Mouse (Mus musculus) adrenal gland, adult 2 months (tissue): ENCODE measurements around the gene Gm906. TPM values are rescaled to one million over a fixed set of nuclear protein-coding genes. Genes with fewer than 3 reads are reported as not detected.
A peak's percentile ranks its signal among the peaks of the same experiment; 100 is the strongest.
"Not testable (repeated sequence)": the region's sequence is repeated elsewhere in the genome, so short reads cannot be mapped to it uniquely, and the experiment has no call there.

Experiments used
- DNase-seq: peaks from one replicate; pipeline ENCODE4 v3.0.0; 2021
- long read RNA-seq: library from polyadenylated mRNA; stranded (forward); transcript quantifications from one replicate; pipeline ENCODE4 v2.0.0, GENCODE M21; 2021
- microRNA-seq, 2 experiments: library from miRNA; unstranded; fragments of <30 nt; microRNA quantifications; one replicate each; pipeline ENCODE4 v1.2.0; 2021
- polyA plus RNA-seq: library from polyadenylated mRNA; depleted of rRNA; stranded (reverse); fragments of >200 nt; gene quantifications from 2 replicates; pipeline ENCODE4 v1.2.3, GENCODE M21; 2012; rRNA removed
- total RNA-seq, 2 experiments: library from RNA; stranded (reverse); gene quantifications; 2 replicates each; pipeline ENCODE4 v1.2.3; 2021

Gene Gm906
- not detected for total RNA-seq
- polyA plus RNA-seq = not detected in 2 replicates
- long read RNA-seq = 0 reads

DNA sequence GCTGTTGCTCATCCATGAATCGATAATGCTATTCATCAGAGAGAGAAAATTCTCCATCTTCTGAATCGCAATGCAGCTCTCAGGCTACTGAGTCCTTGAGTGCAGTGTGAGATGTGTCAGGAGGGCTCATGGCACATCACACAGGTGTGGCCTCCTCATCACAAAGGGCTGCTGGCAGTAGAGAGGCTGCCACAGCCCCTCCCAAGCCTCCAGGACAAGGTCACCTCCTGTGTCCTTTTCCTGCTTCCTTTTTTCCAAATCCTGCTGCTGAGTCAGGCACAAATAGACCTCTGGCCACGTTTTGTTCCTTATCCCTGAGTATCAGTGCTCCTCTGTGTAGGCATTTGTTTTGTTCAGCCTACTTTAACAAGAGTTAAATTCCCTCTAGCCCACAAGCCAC lies at the start of gene Gm906:
TSS of gene Gm906 (minus strand) at position 101 of the 400 bp plus-strand sequence.
- not testable (repeated sequence) for DNase-seq

DNA sequence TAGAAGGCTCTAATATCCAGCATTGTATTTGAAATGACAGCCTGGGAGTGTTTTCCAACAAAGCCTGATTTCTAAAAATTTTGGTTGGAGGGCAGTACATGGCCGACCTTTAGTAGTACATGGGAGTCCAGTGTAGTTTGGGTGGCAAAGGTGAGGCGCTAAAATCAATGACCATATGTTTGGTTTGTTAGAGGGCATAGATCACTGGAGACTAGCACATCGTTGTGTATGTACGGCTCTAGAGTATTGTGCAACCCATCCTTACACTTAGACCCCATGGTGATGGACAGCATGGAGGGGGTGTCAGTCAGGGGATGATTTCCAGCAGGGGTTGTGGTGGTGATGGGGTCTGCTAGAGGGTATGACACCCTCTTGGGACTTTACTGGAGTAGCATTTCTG lies 33.2 kb upstream of the Gm906 start:
- DNase-seq = not testable (repeated sequence)

DNA sequence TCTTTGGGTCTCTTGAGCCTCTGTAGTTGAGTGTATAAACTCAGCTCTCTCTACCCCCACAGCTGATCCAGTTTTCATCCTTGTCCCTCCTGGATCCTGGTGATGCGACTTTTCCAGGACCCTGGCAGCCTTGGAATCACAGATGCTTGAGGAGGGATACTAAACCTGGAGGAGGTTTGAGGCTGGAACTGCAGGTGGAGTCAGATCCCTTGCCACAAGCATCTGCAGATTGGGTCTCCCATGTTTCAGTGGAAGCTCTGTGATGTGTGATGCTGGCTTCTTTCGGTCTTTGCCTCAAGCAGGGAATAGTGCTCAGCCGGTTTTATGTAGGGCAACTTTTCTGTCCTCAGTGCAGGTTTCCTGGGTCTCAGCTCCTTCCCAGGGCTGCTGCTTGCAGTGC lies 13.6 kb downstream of the Gm906 start:
- no peak for DNase-seq

DNA sequence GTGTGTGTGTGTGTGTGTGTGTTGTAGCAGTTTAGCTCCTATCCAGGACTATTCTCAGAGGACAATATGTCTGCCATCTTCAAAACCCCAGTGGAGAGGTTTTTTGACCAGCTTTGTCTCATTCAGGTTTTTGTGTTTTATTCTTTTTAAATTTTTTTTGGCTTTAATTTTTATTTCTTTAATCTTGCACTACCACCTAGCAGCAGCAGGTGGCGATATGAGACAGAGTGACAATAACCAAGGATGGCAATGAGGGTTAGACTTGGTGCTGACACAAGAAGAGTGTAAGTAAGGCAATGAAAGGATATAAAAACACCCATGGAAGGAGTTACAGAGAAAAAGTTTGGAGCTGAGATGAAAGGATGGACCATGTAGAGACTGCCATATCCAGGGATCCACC lies 38.3 kb downstream of the Gm906 start:
- peak; percentile 4 for DNase-seq

DNA sequence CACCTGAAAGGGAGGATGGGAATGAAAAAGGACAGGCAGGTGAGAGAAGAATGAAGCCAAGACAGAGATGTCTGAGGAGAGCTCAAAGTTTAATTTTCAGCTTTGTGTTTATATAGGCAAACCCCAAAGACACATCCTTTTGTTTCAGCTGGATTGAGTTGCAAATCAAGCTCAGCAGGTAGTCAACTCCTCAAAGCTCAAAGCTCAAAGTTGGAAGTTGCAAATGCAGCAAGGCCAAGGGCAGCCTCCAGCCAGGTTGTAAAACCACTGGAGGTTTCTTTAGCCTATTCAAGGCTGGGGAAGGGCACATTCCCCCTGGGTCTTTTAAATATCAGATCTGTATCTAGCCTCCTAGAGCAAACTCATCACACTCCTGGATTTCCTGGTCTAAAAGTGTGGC lies 39.9 kb downstream of the Gm906 start:
- DNase-seq = not testable (repeated sequence)

DNA sequence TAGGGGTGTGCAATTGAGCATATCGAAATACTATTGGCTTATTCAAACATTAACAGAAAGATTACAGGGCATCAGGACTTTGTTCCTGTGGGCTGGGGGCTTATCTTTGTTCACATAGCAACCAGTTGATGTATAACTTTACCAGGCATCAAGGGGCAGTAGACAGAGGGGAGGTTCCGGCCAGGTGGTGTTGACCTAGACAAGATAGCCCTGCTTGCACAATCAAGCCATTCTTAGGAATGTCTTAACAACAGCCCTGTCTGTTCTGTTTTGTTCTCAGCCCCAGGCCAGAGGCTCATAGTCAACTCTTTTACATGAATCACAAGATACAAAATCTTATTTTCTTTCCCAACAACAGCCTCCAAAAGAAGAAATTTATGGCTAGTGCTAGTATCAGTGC lies 40.5 kb downstream of the Gm906 start:
- not testable (repeated sequence) for DNase-seq

DNA sequence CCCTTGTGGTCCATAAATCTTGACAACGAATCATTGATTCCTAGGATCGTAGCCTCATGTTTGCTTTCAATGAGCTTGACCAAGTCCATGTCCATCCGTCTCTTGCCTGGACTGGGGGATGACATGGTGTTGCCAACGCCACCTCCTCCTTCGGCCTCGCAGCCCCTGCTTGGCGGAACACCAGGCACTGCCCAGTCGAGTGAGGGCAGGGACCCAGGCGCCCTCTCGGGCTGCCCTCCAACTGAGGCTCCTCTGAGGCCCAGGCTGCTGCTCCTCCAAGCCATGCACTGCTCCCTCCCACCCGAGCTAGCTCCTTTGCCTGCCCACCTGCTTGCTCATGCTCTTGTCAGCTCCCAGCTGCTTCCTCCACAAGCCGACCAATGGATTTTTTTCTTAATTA lies 42.1 kb downstream of the Gm906 start:
- no peak for DNase-seq

DNA sequence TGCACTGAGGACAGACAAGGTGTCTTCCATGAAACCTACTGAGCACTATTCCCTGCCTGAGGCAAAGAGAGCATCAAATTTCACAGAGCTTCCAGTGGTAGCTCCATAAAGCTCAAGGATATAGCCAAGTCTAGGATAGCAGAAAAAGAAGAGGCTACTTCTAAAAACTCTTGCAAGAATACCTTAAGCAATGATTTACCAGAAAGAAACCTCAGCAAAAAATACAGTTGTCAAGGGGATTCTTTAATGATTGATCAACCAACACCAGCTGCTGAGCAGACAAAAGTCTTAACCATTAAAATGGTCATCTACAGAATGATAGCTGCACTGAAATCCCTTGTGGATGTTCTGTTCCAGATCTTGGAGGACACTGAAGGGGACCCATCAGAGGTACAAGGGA lies 53.3 kb downstream of the Gm906 start:
- DNase-seq = not testable (repeated sequence)

Small RNA genes lying within 50 kb of the gene (microRNA-seq; reads per million reads assigned to microRNA genes)
- 0 reads per million in 2 experiments for gene Gm24017

Other genes with a start within 250 kb of the Gm906 start
- gene Fbxw17, start 167.6 kb upstream of the Gm906 start, total RNA-seq = 10 to 100 TPM in 1 of 2 experiments, 1 to 10 TPM in 1; 8.9 to 16.6 TPM
- 21.9 and 23.1 TPM in 2 replicates for gene Fbxw17, start 167.6 kb upstream of the Gm906 start, polyA plus RNA-seq
- not detected for gene Gm47429, start 193.6 kb upstream of the Gm906 start, total RNA-seq
- not detected in 2 replicates for gene Gm47429, start 193.6 kb upstream of the Gm906 start, polyA plus RNA-seq
- gene Nutm2, start 217.0 kb upstream of the Gm906 start, total RNA-seq = not detected
- gene Nutm2, start 217.0 kb upstream of the Gm906 start, polyA plus RNA-seq = not detected in 2 replicates